Mouse (Mus musculus) MEL-GATA-1-ER (cell line): ENCODE results near the gene Npcd.

Source experiments
- DNase-seq: peaks from one replicate; pipeline ENCODE4 v3.0.0-alpha.2; 2012; ENCODE audit warnings: low read depth; ENCODE audit errors: extremely low read depth

Npcd gene

GRCm38 (mm10) chr15:79744742-79745141, 89.3 kb downstream of the Npcd start:
- no peak for DNase-seq

- DNase-seq: no peak
These were observed 90.0 kb downstream of the Npcd start for GRCm38 (mm10) chr15:79744001-79744400.

- no peak for DNase-seq
These were observed 91.4 kb downstream of the Npcd start for GRCm38 (mm10) chr15:79742706-79743023.

GRCm38 (mm10) chr15:79741921-79742705, 91.9 kb downstream of the Npcd start, which contains the start of gene Sun2:
TSS of gene Sun2 (minus strand) at chr15:79742536.
- DNase-seq: peak; percentile 52

GRCm38 (mm10) chr15:79741173-79741858, 92.7 kb downstream of the Npcd start:
- no peak for DNase-seq

- DNase-seq: no peak
These were observed 93.3 kb downstream of the Npcd start for GRCm38 (mm10) chr15:79740739-79741138.
